Mouse (Mus musculus) MN1 (cell line): ENCODE results near the gene Gsk3b.

ENCODE experiments used
- DNase-seq: peaks from one replicate; pipeline ENCODE4 v3.0.0-alpha.2; 2016; ENCODE audit warnings: low spot score

Gene Gsk3b

GRCm38 (mm10) chr16:38283300-38283699 lies 194.5 kb downstream of the Gsk3b start:
- no peak for DNase-seq

DNA sequence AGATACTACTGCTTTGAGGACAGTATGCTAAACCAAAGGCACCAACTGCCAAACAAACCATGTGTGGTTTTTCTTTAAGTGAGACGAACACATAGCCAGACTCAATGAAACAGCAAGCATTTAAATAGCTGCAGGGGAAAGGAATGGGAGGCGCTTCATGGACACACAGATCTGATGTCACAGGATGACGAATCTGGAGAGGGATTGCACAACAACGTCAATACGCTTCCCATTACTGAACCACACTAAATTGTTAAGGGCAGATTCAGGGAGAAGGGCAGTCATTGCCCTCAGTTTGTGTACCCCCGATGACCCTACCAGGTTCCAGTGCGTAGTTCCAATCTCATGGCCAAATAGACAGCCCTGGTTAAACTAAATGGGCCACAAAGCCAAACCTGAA lies 197.0 kb downstream of the Gsk3b start:
- no peak for DNase-seq

- no peak for DNase-seq
These were observed 197.7 kb downstream of the Gsk3b start for GRCm38 (mm10) chr16:38286541-38286940.

DNA sequence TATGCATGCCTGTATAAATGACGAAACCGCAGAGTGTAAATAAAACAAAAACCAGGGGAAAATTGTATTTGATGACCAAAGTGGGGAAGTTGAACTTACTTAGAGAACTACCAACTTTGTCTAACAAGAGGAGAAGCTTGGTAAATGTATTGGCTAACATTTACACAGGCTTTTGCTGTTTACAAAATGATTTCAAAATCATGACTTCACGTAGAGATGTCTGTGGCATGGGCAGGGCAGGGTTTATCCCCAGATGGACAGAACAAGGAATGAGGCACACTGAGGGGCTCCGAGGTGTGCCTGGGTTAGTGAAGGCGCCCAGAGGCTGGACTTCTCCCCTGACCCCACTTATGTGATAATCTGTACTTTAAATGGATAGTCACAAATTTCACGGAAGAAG lies 198.6 kb downstream of the Gsk3b start:
- no peak for DNase-seq

GRCm38 (mm10) chr16:38287762-38288161 lies 199.0 kb downstream of the Gsk3b start:
- DNase-seq: no peak

DNA sequence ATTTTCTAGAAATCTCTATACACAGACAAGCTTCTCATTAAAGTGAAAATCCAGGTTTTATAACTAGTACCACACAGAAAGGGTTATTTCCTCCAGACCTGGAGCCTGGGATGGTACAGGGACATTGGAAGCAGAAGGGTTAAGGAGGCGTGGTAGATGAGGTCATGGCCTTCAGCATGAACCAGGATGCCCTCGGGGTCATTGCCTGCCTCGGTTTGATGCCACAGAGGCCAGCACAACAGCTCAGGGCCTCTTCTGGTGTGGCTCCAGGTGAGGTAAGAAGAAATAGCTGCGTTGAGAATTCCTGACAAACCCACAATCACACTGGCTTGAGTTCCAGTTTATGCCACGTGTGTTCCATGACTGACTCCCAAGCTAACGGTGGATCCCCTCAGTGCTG lies 200.1 kb downstream of the Gsk3b start:
- DNase-seq: no peak

GRCm38 (mm10) chr16:38290151-38290550 lies 201.3 kb downstream of the Gsk3b start:
- DNase-seq: no peak

DNA sequence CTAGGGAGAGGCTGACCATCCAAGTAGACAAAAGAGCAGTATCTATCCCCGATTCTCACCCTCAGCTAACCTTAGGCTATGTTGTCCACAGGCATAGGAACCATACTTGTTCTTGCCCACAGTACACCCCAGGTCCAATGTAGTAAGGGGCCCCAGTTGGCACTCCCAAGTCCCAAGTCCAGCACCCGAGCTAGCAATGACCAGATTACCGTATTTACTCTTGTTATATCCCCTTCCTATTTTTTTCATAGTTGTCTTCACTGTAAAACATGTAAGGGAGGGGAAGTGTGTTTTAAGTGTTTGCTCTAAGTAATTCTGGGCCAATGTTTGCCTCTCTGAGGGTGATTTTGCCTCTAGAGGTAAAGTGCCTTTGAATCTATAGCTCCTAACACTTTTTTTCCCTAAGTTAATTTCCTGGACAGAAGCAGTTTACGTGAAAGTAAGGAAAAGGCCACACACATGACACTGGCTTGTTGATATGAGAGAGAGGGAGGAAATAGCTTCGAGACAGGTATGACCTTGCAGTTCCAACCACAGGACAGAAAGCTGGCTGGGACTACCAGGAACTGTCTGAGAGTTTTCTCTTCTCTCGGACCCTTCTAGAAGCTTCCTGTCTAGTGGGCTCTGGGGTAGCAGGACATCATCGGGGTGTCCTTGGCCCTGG lies 206.0 kb downstream of the Gsk3b start, which contains the start of gene Nr1i2:
TSS of gene Nr1i2 (minus strand) at position 140 of the 664 bp plus-strand sequence.
- no peak for DNase-seq

GRCm38 (mm10) chr16:38295349-38295930 lies 206.6 kb downstream of the Gsk3b start:
- DNase-seq: no peak
